In genomic region chr7:129506894-129507293, GRCm38 (mm10) we compare ENCODE assay signal across 9 mouse cellular contexts.
A peak's percentile ranks its signal among the peaks of the same experiment; 100 is the strongest.
DNase-seq lines count a peak whose midpoint lies in the region; ATAC-seq and TF ChIP-seq lines count a peak whose summit lies in the region.
"Had no signal": no experiment of that assay in that cellular context is flagged by ENCODE, and none has a peak within 500 bp of the region (broad histone marks: within the 10 kb centered on the region; RNA-seq: fewer than 3 reads in every experiment).

No protein-coding gene starts in this region.

- TF ChIP-seq CTCF in kidney, adult 2 months (conservative IDR thresholded peaks at IDR 0.05; ENCODE audit: insufficient read depth, insufficient read length, low read depth, low read length): 0 out of 2 replicates have a peak, but pooled peaks have one; percentile 4

- no peak overlapping the region for H3K4me3 ChIP-seq in kidney, adult 2 months (ENCODE audit: insufficient read depth, low read depth, low read length)
- H3K4me3 ChIP-seq in kidney, embryonic 16.5 days (ENCODE audit: low read length): no peak overlapping the region
- no peak overlapping the region for H3K4me3 ChIP-seq in neural tube, embryonic 15.5 days (replicated peaks)
- no peak overlapping the region for H3K4me3 ChIP-seq in midbrain, embryonic 13.5 days (replicated peaks)
- H3K4me3 ChIP-seq: limb, embryonic 12.5 days had no signal

- WGBS in kidney, adult 2 months: 23% methylated on average over 2 of the region's 2 CpGs
- WGBS in kidney, embryonic 16.5 days: 32% methylated on average over 2 of the region's 2 CpGs
- WGBS in neural tube, embryonic 15.5 days: 31% methylated on average over 2 of the region's 2 CpGs
- WGBS in midbrain, embryonic 13.5 days: 37% methylated on average over 2 of the region's 2 CpGs

- H3K27me3 ChIP-seq in kidney, adult 2 months (replicated peaks; ENCODE audit: control insufficient read depth, insufficient read depth, low read length): no peaks in the 10 kb centered on the region
- no peaks in the 10 kb centered on the region for H3K27me3 ChIP-seq in kidney, embryonic 16.5 days (ENCODE audit: insufficient read depth, low read length)
- 0 out of 2 replicates have a peak, but pooled peaks cover 3% of the 10 kb centered on the region for H3K27me3 ChIP-seq in neural tube, embryonic 15.5 days (replicated peaks)
- no peaks in the 10 kb centered on the region for H3K27me3 ChIP-seq in midbrain, embryonic 13.5 days
- H3K27me3 ChIP-seq: limb, embryonic 12.5 days had no signal

- H3K4me1 ChIP-seq in kidney, adult 2 months (ENCODE audit: control insufficient read depth, insufficient read depth, low read length): no peaks in the 10 kb centered on the region
- peaks cover 11% of the 10 kb centered on the region; the same call in 1 of the 2 replicates for H3K4me1 ChIP-seq in kidney, embryonic 16.5 days (ENCODE audit: insufficient read depth, low read length)
- H3K4me1 ChIP-seq in neural tube, embryonic 15.5 days: peaks cover 5% of the 10 kb centered on the region; the same call in 1 of the 2 replicates
- no peaks in the 10 kb centered on the region for H3K4me1 ChIP-seq in midbrain, embryonic 13.5 days (replicated peaks)
- H3K4me1 ChIP-seq: limb, embryonic 12.5 days had no signal

- peak; percentile 33 for DNase-seq in kidney, adult 2 months
- DNase-seq in urinary bladder, postnatal 25 days (ENCODE audit: low spot score): peak; percentile 8
- DNase-seq in urinary bladder, postnatal 4 days (ENCODE audit: low spot score in 2 of 2): no peak
- peak; percentile 81 for DNase-seq in embryo, embryonic 11 days
- DNase-seq in retina, postnatal 1 day: peak; percentile 71

- TF ChIP-seq POLR2A in kidney, adult 2 months (IDR thresholded peaks at IDR 0.05; ENCODE audit: low read depth, low read length): no peak

- no peak overlapping the region for H3K4me2 ChIP-seq in kidney, embryonic 16.5 days (replicated peaks; ENCODE audit: low read depth, low read length)
- H3K4me2 ChIP-seq in neural tube, embryonic 15.5 days: no peak overlapping the region
- H3K4me2 ChIP-seq in midbrain, embryonic 13.5 days (replicated peaks): no peak overlapping the region
- H3K4me2 ChIP-seq: limb, embryonic 12.5 days had no signal

- H3K36me3 ChIP-seq in kidney, adult 2 months (ENCODE audit: control insufficient read depth, insufficient read depth, low read length): no peaks in the 10 kb centered on the region
- no peaks in the 10 kb centered on the region for H3K36me3 ChIP-seq in kidney, embryonic 16.5 days (ENCODE audit: insufficient read depth, low read length)
- no peaks in the 10 kb centered on the region for H3K36me3 ChIP-seq in neural tube, embryonic 15.5 days
- no peaks in the 10 kb centered on the region for H3K36me3 ChIP-seq in midbrain, embryonic 13.5 days
- H3K36me3 ChIP-seq: limb, embryonic 12.5 days had no signal

- H3K9ac ChIP-seq in kidney, embryonic 16.5 days (replicated peaks; ENCODE audit: low read length): no peak overlapping the region
- H3K9ac ChIP-seq in neural tube, embryonic 15.5 days (replicated peaks): no peak overlapping the region
- no peak overlapping the region for H3K9ac ChIP-seq in midbrain, embryonic 13.5 days (replicated peaks)
- H3K9ac ChIP-seq: limb, embryonic 12.5 days had no signal

- H3K9me3 ChIP-seq in kidney, embryonic 16.5 days (ENCODE audit: low read length): no peaks in the 10 kb centered on the region
- H3K9me3 ChIP-seq in neural tube, embryonic 15.5 days (replicated peaks): no peaks in the 10 kb centered on the region
- H3K9me3 ChIP-seq in midbrain, embryonic 13.5 days: no peaks in the 10 kb centered on the region
- H3K9me3 ChIP-seq: limb, embryonic 12.5 days had no signal

- H3K27ac ChIP-seq in kidney, adult 2 months (ENCODE audit: insufficient read depth, low read depth, low read length): no peak overlapping the region
- H3K27ac ChIP-seq in kidney, embryonic 16.5 days (ENCODE audit: low read length): no peak overlapping the region
- H3K27ac ChIP-seq in neural tube, embryonic 15.5 days (replicated peaks): no peak overlapping the region
- H3K27ac ChIP-seq in midbrain, embryonic 13.5 days: no peak overlapping the region
- H3K27ac ChIP-seq: limb, embryonic 12.5 days had no signal

- no peak for ATAC-seq in kidney, embryonic 16.5 days (ENCODE audit: low FRiP score, low TSS enrichment)
- no peak for ATAC-seq in neural tube, embryonic 15.5 days (ENCODE audit: low FRiP score)
- no peak for ATAC-seq in midbrain, embryonic 13.5 days

Comparison
In these comparisons a context has a peak if more than half of its experiments do, and no peak if none do; other contexts are left out.
1. DNase-seq: peak in kidney, adult 2 months (single experiment), urinary bladder, postnatal 25 days (single experiment), embryo, embryonic 11 days (single experiment) and retina, postnatal 1 day (single experiment); none in urinary bladder, postnatal 4 days (0 of 2).